Mouse (Mus musculus): Measurements from ENCODE around the gene Anapc2. TPM values are rescaled to one million over a fixed set of nuclear protein-coding genes. Genes with fewer than 3 reads are reported as not detected.

Gene Anapc2
- polyA plus RNA-seq, 1 experiment, result 2.1 TPM

DNA sequence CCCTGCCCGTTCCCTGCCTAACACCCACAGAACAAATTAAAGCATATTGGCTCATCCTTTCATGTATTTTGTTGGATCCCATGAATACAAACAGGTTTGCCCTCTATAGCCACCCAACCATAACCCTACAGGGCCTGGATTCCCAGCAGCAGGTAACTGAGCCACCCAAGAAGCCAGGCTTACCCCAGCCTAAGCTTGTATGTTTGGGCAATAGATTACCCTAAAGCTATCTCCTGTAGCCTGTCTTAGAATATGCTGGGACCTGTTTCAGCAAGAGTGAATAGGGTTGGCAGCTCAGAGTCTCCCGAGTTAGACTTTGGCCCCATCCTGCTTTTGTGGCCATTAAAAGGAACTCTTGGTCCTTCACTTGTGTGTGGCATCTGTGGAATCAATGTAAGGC lies 13.3 kb downstream of the Anapc2 start:
- Histone ChIP-seq H3K27me3 (ENCODE audit: control insufficient read depth) (peaks cover 27% of the 10 kb centered on the region), H3K9me3 (ENCODE audit: control insufficient read depth, low read length) (peaks cover 2% of the 10 kb centered on the region; the same call in 1 of the 2 replicates), H3K36me3 (ENCODE audit: control insufficient read depth) (peaks cover 55% of the 10 kb centered on the region), H3K4me3 (replicated peaks) (no peak overlapping the region), H3K4me1 (ENCODE audit: control insufficient read depth) (peaks cover 19% of the 10 kb centered on the region)
- no peak for TF ChIP-seq TAL1 (IDR thresholded peaks at IDR 0.05; ENCODE audit: low read length)
- TF ChIP-seq GATA1 (IDR thresholded peaks at IDR 0.05; ENCODE audit: low read length), result no peak

DNA sequence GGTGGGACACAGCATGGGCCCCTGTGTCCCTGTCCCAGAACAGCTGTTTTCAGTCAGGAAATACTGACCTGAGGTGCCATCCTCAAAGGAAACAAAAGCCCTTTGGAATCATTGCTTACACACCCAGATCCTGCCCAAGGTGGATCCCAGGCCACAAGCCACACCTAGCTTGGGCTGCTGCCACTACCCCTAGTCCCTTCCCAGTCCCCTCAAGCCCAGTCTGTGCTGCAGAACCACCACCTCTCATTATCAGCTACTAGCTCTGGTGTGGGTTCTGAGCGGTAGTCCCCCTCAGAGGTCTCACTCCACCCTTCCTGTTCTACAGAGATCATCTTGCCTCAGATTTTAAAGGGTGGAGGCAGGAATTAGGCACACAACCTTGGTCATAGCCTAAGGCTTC lies 14.0 kb downstream of the Anapc2 start:
- Histone ChIP-seq H3K27me3 (ENCODE audit: control insufficient read depth) (peaks cover 35% of the 10 kb centered on the region), H3K9me3 (ENCODE audit: control insufficient read depth, low read length) (peaks cover 3% of the 10 kb centered on the region; the same call in 1 of the 2 replicates), H3K36me3 (ENCODE audit: control insufficient read depth) (peaks cover 47% of the 10 kb centered on the region), H3K4me1 (ENCODE audit: control insufficient read depth) (peaks cover 19% of the 10 kb centered on the region), H3K4me3 (replicated peaks) (no peak overlapping the region)
- TF ChIP-seq GATA1 (IDR thresholded peaks at IDR 0.05; ENCODE audit: low read length) (no peak), TAL1 (IDR thresholded peaks at IDR 0.05; ENCODE audit: low read length) (no peak)

DNA sequence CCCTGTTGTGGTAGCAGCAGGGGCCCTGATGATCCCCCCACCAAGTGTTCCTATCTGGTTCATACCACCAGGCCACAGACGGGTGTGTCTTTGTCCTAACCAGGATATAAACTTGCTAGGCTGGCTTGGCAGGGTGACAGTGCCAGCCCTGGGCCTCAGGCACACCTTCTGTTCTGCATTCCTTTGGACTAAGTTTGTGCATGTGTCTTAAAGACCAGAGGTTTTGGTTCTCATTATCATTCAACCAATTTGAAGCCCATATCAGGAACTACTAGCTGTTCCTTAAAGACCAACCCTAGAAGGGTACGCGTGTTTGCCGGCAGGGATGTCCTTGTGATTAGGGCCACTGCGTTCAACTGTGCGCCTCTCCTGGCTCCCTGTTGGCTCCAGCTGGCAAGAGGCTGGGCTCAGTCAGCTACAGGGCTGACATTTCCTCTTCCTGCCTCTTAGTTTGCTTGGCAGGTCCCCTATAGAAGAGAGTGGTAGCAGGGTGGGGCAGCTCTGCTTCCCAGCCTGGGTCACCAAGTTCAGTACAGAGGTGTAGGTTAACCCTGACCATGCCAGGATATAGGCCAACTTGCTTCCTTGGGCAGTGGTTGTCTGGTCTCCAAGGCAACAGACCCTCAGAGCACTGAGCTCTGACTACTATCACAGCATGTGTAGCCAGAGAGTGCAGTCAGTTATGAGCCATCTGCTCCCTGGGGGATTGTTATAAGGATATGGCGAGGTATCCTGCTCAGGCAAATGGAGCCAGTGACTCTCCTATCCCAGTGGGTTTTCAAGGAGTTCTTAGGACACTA lies 14.8 kb downstream of the Anapc2 start:
- TF ChIP-seq GATA1 (IDR thresholded peaks at IDR 0.05; ENCODE audit: low read length) (no peak), TAL1 (IDR thresholded peaks at IDR 0.05; ENCODE audit: low read length) (no peak)
- peaks cover 42% of the 10 kb centered on the region for H3K27me3 ChIP-seq (ENCODE audit: control insufficient read depth)
- H3K36me3 ChIP-seq (ENCODE audit: control insufficient read depth), result peaks cover 43% of the 10 kb centered on the region
- peaks cover 3% of the 10 kb centered on the region; the same call in 1 of the 2 replicates for H3K9me3 ChIP-seq (ENCODE audit: control insufficient read depth, low read length)
- H3K4me1 ChIP-seq (ENCODE audit: control insufficient read depth), result peaks cover 21% of the 10 kb centered on the region
- no peak overlapping the region for H3K4me3 ChIP-seq (replicated peaks)

DNA sequence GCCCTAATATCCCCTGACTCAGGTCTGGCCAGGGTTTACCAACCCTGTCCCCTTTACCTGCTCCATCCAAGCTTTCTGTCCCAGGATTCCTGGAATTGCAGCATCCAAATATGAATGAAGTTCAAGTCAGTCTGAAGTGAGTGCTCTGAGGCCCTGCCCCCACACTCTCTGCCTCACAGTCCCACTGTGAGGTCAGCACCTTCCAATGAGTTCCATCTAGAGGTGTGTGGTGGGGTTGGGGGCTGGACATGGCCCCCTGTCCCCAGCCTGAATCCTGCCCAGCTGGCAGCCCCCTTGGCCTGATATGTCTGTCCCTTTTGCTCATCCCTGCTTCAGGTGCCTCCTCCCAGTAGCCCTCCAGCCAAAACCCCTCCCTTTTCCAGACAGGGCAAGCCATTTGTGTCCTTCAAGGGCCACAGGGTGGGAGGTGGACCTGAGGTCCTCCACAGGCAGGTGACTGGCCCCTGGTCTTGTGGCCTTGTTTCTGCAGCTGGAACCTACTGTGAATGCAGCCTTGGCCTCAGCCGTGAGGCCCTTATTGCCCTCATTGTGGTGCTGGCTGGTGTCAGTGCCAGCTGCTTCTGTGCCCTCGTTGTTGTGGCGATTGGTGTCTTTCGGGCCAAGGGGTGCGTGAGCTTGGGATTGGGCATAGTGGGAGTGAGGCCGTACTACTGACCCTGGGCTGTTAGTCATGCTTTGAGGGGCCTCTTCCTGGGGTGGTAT lies 15.8 kb downstream of the Anapc2 start, which contains the start of gene Tmem210:
Tmem210 (plus strand) TSS at position 219 of the 723 bp plus-strand sequence.
- no peak for TF ChIP-seq GATA1 (IDR thresholded peaks at IDR 0.05; ENCODE audit: low read length)
- TF ChIP-seq TAL1 (IDR thresholded peaks at IDR 0.05; ENCODE audit: low read length), result no peak
- Histone ChIP-seq H3K4me1 (ENCODE audit: control insufficient read depth) (peaks cover 22% of the 10 kb centered on the region), H3K27me3 (ENCODE audit: control insufficient read depth) (peaks cover 53% of the 10 kb centered on the region), H3K9me3 (ENCODE audit: control insufficient read depth, low read length) (peaks cover 3% of the 10 kb centered on the region; the same call in 1 of the 2 replicates), H3K4me3 (replicated peaks) (no peak within 1 kb of the TSS), H3K36me3 (ENCODE audit: control insufficient read depth) (peaks cover 32% of the 10 kb centered on the region)

DNA sequence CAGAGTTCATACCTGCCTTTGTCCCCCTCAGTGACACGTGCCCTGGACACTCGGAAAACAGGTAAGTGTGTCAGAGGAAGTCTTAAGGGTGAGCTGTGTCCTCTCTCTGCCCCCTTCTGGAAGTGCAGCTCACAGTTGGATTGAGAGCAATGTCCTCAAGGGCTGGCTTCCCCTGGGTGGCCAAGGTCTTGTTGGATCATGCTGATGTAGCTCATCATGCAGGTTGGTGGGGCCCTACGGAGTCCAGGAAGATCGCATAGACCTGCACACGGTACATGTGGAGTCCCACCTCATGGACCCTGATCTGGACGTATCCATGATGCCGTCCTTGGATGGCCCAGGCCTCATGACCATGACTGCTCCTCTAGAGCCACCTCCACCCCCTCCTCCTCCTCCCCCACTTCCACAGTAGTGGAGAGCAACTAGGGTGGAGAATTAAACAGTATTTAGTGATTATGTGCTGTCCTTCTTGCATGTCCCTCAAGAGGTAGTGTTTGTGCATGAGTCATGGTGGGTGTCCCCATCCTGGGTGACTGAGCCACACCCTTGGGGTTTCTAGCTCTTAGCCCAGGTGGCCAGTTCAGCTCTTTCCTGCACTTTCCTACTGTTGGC lies 16.6 kb downstream of the Anapc2 start:
- peaks cover 22% of the 10 kb centered on the region for H3K4me1 ChIP-seq (ENCODE audit: control insufficient read depth)
- H3K36me3 ChIP-seq (ENCODE audit: control insufficient read depth), result peaks cover 26% of the 10 kb centered on the region
- H3K9me3 ChIP-seq (ENCODE audit: control insufficient read depth, low read length), result peaks cover 3% of the 10 kb centered on the region; the same call in 1 of the 2 replicates
- H3K4me3 ChIP-seq (replicated peaks), result no peak overlapping the region
- no peak for TF ChIP-seq GATA1 (IDR thresholded peaks at IDR 0.05; ENCODE audit: low read length)
- no peak for TF ChIP-seq TAL1 (IDR thresholded peaks at IDR 0.05; ENCODE audit: low read length)
- H3K27me3 ChIP-seq (ENCODE audit: control insufficient read depth), result peaks cover 60% of the 10 kb centered on the region

DNA sequence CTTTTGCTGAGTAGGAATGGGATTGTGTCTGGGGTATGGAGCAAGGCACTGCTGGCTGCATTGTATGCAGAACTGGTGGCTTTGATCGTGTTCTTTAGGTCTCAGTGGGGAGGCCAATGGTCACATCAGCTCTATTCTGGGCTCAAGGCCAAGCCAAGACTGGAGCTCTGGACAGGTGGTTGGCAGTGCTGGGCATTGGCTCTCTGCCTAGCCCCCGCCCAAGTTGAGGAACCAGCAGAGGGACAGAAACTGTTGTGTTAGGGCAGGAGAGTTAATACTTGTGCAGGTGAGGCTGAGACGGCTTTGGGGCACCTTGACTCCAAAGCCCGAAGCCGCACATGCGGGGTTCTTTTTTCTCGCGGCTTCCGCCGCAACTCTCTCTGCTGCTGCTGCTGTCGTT lies 17.4 kb downstream of the Anapc2 start, which contains the start of gene Lrrc26:
Lrrc26 (plus strand) TSS at position 265 of the 400 bp plus-strand sequence.
- H3K4me3 ChIP-seq (replicated peaks), result no peak within 1 kb of the TSS
- peaks cover 3% of the 10 kb centered on the region; the same call in 1 of the 2 replicates for H3K9me3 ChIP-seq (ENCODE audit: control insufficient read depth, low read length)
- H3K27me3 ChIP-seq (ENCODE audit: control insufficient read depth), result peaks cover 68% of the 10 kb centered on the region
- peaks cover 22% of the 10 kb centered on the region for H3K4me1 ChIP-seq (ENCODE audit: control insufficient read depth)
- TF ChIP-seq GATA1 (IDR thresholded peaks at IDR 0.05; ENCODE audit: low read length) (no peak), TAL1 (IDR thresholded peaks at IDR 0.05; ENCODE audit: low read length) (no peak)
- H3K36me3 ChIP-seq (ENCODE audit: control insufficient read depth), result peaks cover 17% of the 10 kb centered on the region

DNA sequence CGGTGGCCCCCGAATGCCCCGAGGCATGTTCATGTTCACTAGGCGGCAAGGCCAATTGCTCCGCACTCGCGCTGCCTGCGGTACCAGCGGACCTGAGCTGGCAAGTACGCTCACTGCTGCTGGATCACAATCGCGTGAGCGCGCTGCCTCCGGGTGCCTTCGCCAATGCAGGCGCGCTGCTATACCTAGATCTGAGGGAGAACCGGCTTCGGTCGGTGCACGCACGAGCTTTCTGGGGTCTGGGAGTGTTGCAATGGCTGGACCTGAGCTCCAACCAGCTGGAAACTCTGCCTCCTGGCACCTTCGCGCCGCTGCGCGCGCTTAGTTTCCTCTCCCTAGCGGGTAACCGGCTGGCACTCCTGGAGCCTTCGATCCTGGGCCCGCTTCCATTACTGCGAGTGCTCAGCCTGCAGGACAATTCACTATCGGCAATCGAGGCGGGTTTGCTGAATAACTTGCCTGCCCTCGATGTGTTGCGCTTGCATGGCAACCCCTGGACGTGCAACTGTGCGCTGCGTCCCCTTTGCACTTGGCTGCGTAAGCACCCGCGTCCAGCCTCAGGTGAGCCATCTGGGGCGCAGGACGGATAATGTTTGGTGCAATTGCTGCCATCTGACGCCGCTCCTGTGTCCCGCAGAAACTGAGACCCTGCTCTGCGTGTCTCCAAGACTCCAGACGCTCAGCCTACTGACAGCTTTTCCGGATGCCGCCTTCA lies 18.0 kb downstream of the Anapc2 start:
- H3K9me3 ChIP-seq (ENCODE audit: control insufficient read depth, low read length), result peaks cover 3% of the 10 kb centered on the region; the same call in 1 of the 2 replicates
- no peak overlapping the region for H3K4me3 ChIP-seq (replicated peaks)
- H3K27me3 ChIP-seq (ENCODE audit: control insufficient read depth), result peaks cover 74% of the 10 kb centered on the region
- H3K4me1 ChIP-seq (ENCODE audit: control insufficient read depth), result peaks cover 22% of the 10 kb centered on the region
- H3K36me3 ChIP-seq (ENCODE audit: control insufficient read depth), result peaks cover 11% of the 10 kb centered on the region
- TF ChIP-seq TAL1 (IDR thresholded peaks at IDR 0.05; ENCODE audit: low read length) (no peak), GATA1 (IDR thresholded peaks at IDR 0.05; ENCODE audit: low read length) (no peak)

DNA sequence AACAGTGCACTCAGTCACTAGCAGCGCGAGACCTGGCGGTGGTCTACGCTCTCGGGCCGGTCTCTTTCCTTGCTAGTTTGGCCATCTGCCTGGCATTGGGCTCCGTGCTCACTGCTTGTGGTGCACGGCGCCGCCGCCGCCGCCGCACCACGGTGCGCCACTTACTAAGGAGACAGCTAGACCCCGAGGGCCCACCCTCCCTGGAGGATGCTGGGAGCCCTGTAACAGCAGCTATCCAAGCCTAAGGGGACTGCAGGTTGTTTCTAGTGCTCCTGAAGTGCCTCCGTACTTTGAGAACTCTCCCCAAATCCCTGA lies 18.5 kb downstream of the Anapc2 start:
- H3K36me3 ChIP-seq (ENCODE audit: control insufficient read depth), result peaks cover 6% of the 10 kb centered on the region
- peaks cover 22% of the 10 kb centered on the region for H3K4me1 ChIP-seq (ENCODE audit: control insufficient read depth)
- H3K27me3 ChIP-seq (ENCODE audit: control insufficient read depth), result peaks cover 79% of the 10 kb centered on the region
- H3K4me3 ChIP-seq (replicated peaks), result no peak overlapping the region
- H3K9me3 ChIP-seq (ENCODE audit: control insufficient read depth, low read length), result peaks cover 3% of the 10 kb centered on the region; the same call in 1 of the 2 replicates
- no peak for TF ChIP-seq TAL1 (IDR thresholded peaks at IDR 0.05; ENCODE audit: low read length)
- no peak for TF ChIP-seq GATA1 (IDR thresholded peaks at IDR 0.05; ENCODE audit: low read length)

Measured in erythroblast, embryonic 14.5 days (primary cell).